Mouse (Mus musculus) gastrocnemius, postnatal 25 days (tissue): ENCODE measurements around the gene Hoxa7. TPM values are rescaled to one million over a fixed set of nuclear protein-coding genes. Genes with fewer than 3 reads are reported as not detected.

Experiments used
- DNase-seq: peaks from one replicate; pipeline ENCODE4 v3.0.0; 2022
- total RNA-seq, 2 experiments: library from RNA; stranded (reverse); gene quantifications; 1 replicate in 1 of 2; 2 replicates in 1 of 2; pipeline ENCODE4 v1.2.3; 2021

The Hoxa7 gene
- total RNA-seq, 2 experiments from 2014 or later: 4.7 to 5.5 TPM

DNA sequence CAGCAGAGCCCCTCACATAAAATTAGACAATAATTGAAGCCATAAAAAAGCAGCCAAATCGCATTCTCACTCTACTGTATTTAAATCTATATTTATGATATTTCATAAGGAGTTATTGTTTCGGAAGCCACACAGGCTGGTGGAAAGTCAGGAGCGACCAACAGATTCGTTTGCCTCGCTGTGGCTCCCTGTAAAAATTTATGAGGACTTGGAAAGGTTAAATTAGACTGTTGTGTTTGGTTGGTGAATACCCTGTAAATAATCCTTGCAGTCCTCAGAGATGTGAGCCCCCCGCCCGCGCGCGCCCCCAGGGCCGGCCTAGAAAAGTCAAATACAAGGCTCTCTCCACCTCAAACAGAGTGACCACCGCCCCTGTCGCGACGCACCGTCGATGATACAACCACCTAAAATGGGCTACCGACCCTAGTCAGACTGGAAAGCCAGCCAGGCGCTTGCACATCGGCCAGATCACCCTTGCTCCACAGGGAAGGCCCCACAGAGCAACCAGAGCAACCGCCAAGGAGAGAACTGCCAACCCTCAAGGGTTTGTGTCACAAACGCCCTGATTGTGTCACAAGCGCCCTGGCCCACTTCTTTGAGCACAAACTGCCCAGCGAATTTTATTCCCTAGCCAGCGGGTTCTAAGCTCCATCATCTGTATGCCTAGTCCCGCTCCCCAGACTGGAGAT is 5.1 kb upstream of the Hoxa7 start:
- DNase-seq: no peak

- DNase-seq: peak; percentile 85
Observed at GRCm38 (mm10) chr6:52225612-52226568, 4.2 kb upstream of the Hoxa7 start.

GRCm38 (mm10) chr6:52224895-52225611 is 3.4 kb upstream of the Hoxa7 start:
- peak; percentile 6 for DNase-seq

- peak; percentile 8 for DNase-seq
Observed at GRCm38 (mm10) chr6:52223939-52224760, 2.5 kb upstream of the Hoxa7 start.

DNA sequence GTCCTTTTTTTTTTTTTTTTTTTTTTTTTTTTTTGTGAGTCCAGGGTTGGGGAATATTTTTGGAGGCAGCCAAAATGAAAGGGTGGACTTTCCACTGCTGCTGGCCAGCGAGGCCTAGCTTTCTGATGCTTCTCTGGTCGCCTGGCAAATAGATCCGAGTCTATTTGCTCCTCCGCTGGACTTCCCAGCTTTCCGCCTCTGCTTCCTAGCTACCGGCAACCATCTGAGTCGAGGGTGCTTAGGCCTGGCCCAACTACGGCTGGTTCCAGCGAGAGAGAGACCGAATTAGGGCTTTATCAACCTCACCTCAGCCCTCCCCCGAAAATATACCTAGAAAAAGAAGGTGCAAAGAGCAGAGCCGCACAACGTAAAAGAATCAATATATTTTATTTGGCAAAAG is 1.1 kb upstream of the Hoxa7 start:
- DNase-seq: peak; percentile 11

- no peak for DNase-seq
Observed at GRCm38 (mm10) chr6:52221993-52222685, 485 bp upstream of the Hoxa7 start.

DNA sequence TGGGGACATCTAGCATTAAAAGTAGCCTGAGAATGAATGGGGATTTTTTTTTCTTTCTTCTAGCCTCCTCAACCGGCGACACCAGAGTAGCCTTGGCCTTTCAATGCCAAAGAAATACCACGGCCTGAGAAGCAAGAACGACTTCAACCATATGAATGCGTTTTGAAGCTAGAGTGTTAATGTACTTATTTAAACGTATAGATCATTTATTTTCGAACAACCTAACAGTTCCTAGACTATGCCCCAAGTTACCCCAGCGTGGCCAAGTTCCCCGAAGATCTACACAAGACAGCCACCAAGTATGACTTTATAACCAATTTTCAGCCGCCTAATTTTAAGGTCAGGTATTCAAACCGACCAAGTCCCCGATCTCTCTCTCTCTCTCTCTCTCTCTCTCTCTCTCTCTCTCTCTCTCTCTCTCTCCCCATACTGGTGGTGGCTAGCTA is 766 bp downstream of the Hoxa7 start:
- DNase-seq: no peak

DNA sequence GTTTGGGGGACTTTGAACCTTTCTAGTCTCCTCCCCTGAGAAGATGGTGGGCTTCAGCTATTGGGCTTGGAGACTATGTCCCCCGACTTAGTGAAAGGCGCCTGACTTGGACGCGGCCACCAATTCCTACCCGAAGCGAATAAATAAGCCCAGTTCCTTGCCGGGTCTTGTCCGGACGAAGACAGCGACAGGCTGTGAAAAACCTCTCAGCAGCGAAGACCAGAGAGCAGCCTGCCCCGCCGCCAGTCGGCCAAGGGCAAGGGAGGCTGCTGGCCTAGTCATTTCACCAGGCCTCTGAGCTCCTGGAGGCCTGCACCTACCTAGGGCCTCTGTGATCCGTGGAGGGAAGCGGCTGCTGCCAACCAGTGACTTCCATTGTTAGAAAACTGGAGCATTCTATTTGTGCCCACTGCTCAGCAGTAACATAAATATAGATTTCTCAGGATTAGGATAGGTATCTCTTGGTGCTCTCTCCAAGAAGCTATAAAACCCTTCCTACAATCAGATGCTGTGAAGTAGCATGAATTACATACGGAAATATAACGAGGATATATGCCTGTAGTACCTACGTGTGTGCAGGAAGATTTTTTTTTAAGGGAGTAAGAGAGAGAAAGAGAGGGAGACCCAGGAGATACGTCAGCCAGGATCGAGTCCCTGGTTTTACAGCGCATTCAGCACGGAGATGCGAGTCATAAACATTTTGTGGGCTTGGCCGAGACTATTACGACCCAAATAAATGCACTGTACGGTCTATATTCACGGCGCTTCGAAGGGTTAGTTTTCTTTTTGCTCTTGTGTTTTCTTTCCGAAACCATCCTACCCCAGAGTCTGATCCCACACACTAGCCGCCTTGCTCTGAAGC is 1.4 kb downstream of the Hoxa7 start:
- DNase-seq: no peak

GRCm38 (mm10) chr6:52219234-52219942 is 2.3 kb downstream of the Hoxa7 start:
- no peak for DNase-seq

DNA sequence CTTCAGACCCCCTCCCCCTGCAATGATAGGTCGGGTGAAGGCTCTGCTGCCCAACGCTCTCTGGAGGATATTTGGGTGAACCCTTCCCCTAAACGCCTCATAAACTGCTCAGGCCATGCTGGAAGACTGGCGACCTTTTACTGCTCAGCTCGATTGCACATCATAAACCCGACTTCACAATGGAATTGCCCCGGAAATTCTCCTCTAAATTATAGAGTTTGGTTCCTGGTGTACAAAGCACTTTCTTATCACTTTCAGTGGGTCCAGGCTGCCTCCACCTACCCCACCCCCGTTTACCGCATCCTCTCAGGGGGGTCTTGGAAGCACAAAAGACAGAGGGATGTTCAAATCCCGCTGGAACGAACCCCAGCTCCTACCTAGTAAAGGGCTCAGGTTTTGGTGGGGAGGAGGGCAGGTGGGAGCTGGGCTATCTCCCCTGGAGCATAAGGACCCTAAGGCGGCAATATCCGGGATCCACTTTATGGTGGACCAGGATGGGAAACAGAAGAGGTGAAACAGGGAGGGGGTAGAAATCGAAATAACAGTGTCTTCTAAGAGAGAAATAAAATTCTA is 2.9 kb downstream of the Hoxa7 start:
- DNase-seq: no peak

GRCm38 (mm10) chr6:52217895-52218642 is 3.6 kb downstream of the Hoxa7 start:
- DNase-seq: no peak

DNA sequence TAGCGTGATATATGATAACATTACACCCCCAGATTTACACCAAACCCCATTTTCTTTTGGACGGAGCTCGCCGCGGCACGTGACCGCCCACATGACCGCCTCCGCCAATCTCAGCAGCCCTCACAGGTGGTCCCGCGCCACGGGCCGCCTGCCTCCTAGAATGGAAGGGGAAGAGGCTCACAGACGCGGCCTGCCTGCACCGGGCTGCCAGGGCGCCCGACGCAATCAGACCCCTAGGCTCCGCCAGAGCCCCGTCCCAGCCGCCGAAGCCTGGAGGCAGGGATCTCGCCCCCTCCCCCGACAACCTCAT is 4.2 kb downstream of the Hoxa7 start:
- peak; percentile 86 for DNase-seq

GRCm38 (mm10) chr6:52216691-52217458 is 4.8 kb downstream of the Hoxa7 start:
- DNase-seq: no peak

GRCm38 (mm10) chr6:52215771-52216535 is 5.7 kb downstream of the Hoxa7 start:
- DNase-seq: no peak

- no peak for DNase-seq
Observed at GRCm38 (mm10) chr6:52215070-52215469, 6.6 kb downstream of the Hoxa7 start.

DNA sequence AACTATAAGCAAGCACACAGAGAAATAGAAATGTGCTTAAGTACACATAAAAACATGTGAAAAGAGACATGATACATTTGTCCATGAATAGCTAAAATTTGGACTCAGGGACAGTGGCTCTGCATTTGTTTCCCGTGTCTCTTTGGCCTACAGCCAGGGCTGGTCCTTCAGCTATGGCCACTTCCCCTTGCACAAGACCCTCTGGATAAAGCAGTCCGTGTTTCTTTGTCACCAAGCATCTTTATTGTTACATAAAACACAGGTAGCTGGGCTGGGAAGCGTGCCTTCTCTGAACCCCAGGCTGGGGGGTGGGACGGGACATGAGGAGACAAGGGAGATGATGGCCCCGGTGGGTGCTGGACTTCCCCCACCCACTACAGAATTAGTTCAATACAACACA is 7.4 kb downstream of the Hoxa7 start:
- DNase-seq: no peak
